Mouse (Mus musculus): ENCODE results near the gene Ostc. TPM values are rescaled to one million over a fixed set of nuclear protein-coding genes. Genes with fewer than 3 reads are reported as not detected.

The Ostc gene
- total and polyA plus RNA-seq, 2 experiments, result 42.9 to 135 TPM

DNA sequence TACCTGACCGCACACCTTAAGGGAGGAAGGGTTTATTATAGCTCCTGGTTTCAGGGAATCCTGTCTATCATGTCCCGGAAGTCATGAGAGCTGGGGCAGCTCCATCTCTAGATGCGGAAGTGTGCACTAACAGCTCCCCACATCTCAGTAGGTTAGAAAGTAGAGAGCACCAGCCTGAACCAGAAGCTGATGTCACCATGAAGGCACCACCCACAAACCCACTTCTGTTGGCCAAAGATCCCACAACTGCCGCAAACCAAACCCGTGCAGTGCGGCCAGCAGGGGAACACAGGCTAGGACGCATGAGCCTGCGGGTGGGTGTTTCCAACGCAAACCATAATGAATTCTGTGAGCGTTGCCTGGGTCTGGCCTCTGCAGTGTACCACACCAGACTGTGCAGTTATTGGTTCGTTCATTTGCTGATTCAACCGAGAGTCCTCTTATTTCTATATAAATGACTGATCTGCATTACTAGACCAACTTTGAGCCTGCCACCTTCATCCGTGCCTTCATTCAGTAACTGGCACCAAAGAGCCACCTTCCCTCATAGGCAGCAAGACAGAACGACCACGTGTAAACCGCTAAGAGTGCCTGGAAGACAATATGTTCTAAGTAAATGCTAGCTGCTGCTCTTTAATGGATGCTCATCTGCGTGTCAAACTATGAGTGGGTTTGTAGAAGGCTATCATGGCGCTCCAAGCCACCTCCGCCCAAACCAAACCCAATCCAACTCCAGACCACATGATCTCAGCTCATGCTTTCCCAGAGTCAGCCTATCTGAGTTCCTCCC is 31.4 kb downstream of the Ostc start:
- TF ChIP-seq POLR2A (IDR thresholded peaks at IDR 0.05; ENCODE audit: extremely low read depth, insufficient read depth, low read length), result no peak
- TF ChIP-seq CTCF (IDR thresholded peaks at IDR 0.05; ENCODE audit: low read depth, low read length), result no peak
- Histone ChIP-seq H3K4me3 (ENCODE audit: insufficient read depth, low read depth, low read length) (no peak overlapping the region), H3K9ac (ENCODE audit: low read depth, low read length) (no peak overlapping the region), H3K4me1 (ENCODE audit: control insufficient read depth, insufficient read depth, low read length) (peaks cover 19% of the 10 kb centered on the region), H3K36me3 (ENCODE audit: control insufficient read depth, insufficient read depth, low read length) (no peaks in the 10 kb centered on the region), H3K27ac (replicated peaks; ENCODE audit: insufficient read depth, low read depth, low read length) (no peak overlapping the region), H3K79me2 (ENCODE audit: control insufficient read depth, insufficient read depth, low read length) (no peaks in the 10 kb centered on the region), H3K27me3 (ENCODE audit: control insufficient read depth, insufficient read depth, low read length) (no peaks in the 10 kb centered on the region)
- DNase-seq (ENCODE audit: extremely low read depth, low read depth, low spot score), result no peak
- WGBS, result 93% methylated on average over 19 of the region's 19 CpGs

DNA sequence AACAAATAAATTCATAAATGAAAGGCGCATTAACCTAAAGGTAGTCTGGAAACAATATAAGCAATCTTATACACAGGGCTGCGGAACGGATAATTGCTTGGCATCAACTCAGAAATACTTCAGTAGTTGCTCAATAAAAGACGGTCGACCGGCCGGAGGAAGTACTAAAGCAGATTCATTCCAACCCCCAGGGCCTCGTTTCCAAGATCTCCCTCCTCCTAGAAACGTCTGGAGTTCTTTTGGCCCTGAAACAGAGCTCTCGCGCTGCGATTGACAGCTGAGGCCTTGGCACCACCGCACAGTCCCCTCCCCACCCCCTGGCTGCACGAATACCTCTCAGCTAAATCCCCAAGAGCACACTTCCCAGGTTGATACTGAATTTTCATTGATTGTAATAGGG is 38.0 kb downstream of the Ostc start:
- Histone ChIP-seq H3K79me2 (ENCODE audit: control insufficient read depth, insufficient read depth, low read length) (no peaks in the 10 kb centered on the region), H3K27ac (replicated peaks; ENCODE audit: insufficient read depth, low read depth, low read length) (no peak overlapping the region), H3K36me3 (ENCODE audit: control insufficient read depth, insufficient read depth, low read length) (no peaks in the 10 kb centered on the region), H3K4me3 (ENCODE audit: insufficient read depth, low read depth, low read length) (no peak overlapping the region), H3K27me3 (ENCODE audit: control insufficient read depth, insufficient read depth, low read length) (no peaks in the 10 kb centered on the region), H3K4me1 (ENCODE audit: control insufficient read depth, insufficient read depth, low read length) (no peaks in the 10 kb centered on the region), H3K9ac (ENCODE audit: low read depth, low read length) (no peak overlapping the region)
- TF ChIP-seq CTCF (IDR thresholded peaks at IDR 0.05; ENCODE audit: low read depth, low read length) (no peak), POLR2A (IDR thresholded peaks at IDR 0.05; ENCODE audit: extremely low read depth, insufficient read depth, low read length) (no peak)
- 81% methylated on average over 14 of the region's 14 CpGs for WGBS
- no peak for DNase-seq (ENCODE audit: extremely low read depth, low read depth, low spot score)

- Histone ChIP-seq H3K27me3 (ENCODE audit: control insufficient read depth, insufficient read depth, low read length) (no peaks in the 10 kb centered on the region), H3K4me1 (ENCODE audit: control insufficient read depth, insufficient read depth, low read length) (peaks cover 5% of the 10 kb centered on the region; the same call in 1 of the 2 replicates), H3K79me2 (ENCODE audit: control insufficient read depth, insufficient read depth, low read length) (no peaks in the 10 kb centered on the region), H3K4me3 (ENCODE audit: insufficient read depth, low read depth, low read length) (no peak overlapping the region), H3K9ac (ENCODE audit: low read depth, low read length) (no peak overlapping the region), H3K27ac (replicated peaks; ENCODE audit: insufficient read depth, low read depth, low read length) (no peak overlapping the region), H3K36me3 (ENCODE audit: control insufficient read depth, insufficient read depth, low read length) (no peaks in the 10 kb centered on the region)
- DNase-seq (ENCODE audit: extremely low read depth, low read depth, low spot score), result no peak
- 97% methylated on average over 3 of the region's 3 CpGs for WGBS
- no peak for TF ChIP-seq CTCF (IDR thresholded peaks at IDR 0.05; ENCODE audit: low read depth, low read length)
- no peak for TF ChIP-seq POLR2A (IDR thresholded peaks at IDR 0.05; ENCODE audit: extremely low read depth, insufficient read depth, low read length)
These were observed 46.7 kb downstream of the Ostc start for GRCm38 (mm10) chr3:130662496-130662895.

GRCm38 (mm10) chr3:130660619-130661018 is 48.6 kb downstream of the Ostc start:
- H3K79me2 ChIP-seq (ENCODE audit: control insufficient read depth, insufficient read depth, low read length), result no peaks in the 10 kb centered on the region
- no peak overlapping the region for H3K4me3 ChIP-seq (ENCODE audit: insufficient read depth, low read depth, low read length)
- TF ChIP-seq POLR2A (IDR thresholded peaks at IDR 0.05; ENCODE audit: extremely low read depth, insufficient read depth, low read length) (no peak), CTCF (IDR thresholded peaks at IDR 0.05; ENCODE audit: low read depth, low read length) (no peak)
- WGBS, result 6% methylated on average over 6 of the region's 6 CpGs
- H3K4me1 ChIP-seq (ENCODE audit: control insufficient read depth, insufficient read depth, low read length), result peaks cover 5% of the 10 kb centered on the region; the same call in 1 of the 2 replicates
- H3K27me3 ChIP-seq (ENCODE audit: control insufficient read depth, insufficient read depth, low read length), result no peaks in the 10 kb centered on the region
- H3K27ac ChIP-seq (replicated peaks; ENCODE audit: insufficient read depth, low read depth, low read length), result peak overlapping the region; percentile 39
- peak; percentile 98 for DNase-seq (ENCODE audit: extremely low read depth, low read depth, low spot score)
- no peaks in the 10 kb centered on the region for H3K36me3 ChIP-seq (ENCODE audit: control insufficient read depth, insufficient read depth, low read length)
- no peak overlapping the region for H3K9ac ChIP-seq (ENCODE audit: low read depth, low read length)

DNA sequence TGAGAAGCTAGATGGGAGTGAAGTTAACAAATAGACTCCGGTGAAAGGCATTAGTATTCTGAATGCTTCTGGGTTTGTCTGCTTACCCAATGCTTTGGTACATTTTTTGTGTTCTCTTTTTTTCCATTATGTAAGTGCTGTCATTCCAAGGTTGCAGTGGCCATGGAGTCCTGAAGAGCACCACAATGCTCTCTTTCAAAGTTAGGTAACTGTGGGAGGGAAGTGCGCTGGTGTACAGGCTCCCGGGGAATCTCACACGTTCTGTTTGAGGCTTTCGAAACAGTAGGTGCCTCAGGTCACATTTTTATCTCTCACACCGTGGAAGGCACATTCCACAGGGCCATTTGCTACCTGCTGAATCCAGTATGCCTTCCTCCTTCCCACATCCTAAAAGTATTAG is 59.7 kb downstream of the Ostc start:
- H3K36me3 ChIP-seq (ENCODE audit: control insufficient read depth, insufficient read depth, low read length), result no peaks in the 10 kb centered on the region
- 20% methylated on average over 6 of the region's 6 CpGs for WGBS
- no peaks in the 10 kb centered on the region for H3K27me3 ChIP-seq (ENCODE audit: control insufficient read depth, insufficient read depth, low read length)
- TF ChIP-seq POLR2A (IDR thresholded peaks at IDR 0.05; ENCODE audit: extremely low read depth, insufficient read depth, low read length), result no peak
- TF ChIP-seq CTCF (IDR thresholded peaks at IDR 0.05; ENCODE audit: low read depth, low read length), result no peak
- no peak overlapping the region for H3K9ac ChIP-seq (ENCODE audit: low read depth, low read length)
- H3K4me1 ChIP-seq (ENCODE audit: control insufficient read depth, insufficient read depth, low read length), result peaks cover 7% of the 10 kb centered on the region
- peak overlapping the region; percentile 50 for H3K27ac ChIP-seq (replicated peaks; ENCODE audit: insufficient read depth, low read depth, low read length)
- H3K79me2 ChIP-seq (ENCODE audit: control insufficient read depth, insufficient read depth, low read length), result no peaks in the 10 kb centered on the region
- no peak overlapping the region for H3K4me3 ChIP-seq (ENCODE audit: insufficient read depth, low read depth, low read length)
- DNase-seq (ENCODE audit: extremely low read depth, low read depth, low spot score), result peak; percentile 83

Measured in liver, adult 2 months (tissue).